Mouse (Mus musculus): Measurements from ENCODE around the gene Gjd2. TPM values are rescaled to one million over a fixed set of nuclear protein-coding genes. Genes with fewer than 3 reads are reported as not detected.

Gjd2 gene
- polyA plus RNA-seq, 1 experiment from 2014 or later: 0.04 TPM

DNA sequence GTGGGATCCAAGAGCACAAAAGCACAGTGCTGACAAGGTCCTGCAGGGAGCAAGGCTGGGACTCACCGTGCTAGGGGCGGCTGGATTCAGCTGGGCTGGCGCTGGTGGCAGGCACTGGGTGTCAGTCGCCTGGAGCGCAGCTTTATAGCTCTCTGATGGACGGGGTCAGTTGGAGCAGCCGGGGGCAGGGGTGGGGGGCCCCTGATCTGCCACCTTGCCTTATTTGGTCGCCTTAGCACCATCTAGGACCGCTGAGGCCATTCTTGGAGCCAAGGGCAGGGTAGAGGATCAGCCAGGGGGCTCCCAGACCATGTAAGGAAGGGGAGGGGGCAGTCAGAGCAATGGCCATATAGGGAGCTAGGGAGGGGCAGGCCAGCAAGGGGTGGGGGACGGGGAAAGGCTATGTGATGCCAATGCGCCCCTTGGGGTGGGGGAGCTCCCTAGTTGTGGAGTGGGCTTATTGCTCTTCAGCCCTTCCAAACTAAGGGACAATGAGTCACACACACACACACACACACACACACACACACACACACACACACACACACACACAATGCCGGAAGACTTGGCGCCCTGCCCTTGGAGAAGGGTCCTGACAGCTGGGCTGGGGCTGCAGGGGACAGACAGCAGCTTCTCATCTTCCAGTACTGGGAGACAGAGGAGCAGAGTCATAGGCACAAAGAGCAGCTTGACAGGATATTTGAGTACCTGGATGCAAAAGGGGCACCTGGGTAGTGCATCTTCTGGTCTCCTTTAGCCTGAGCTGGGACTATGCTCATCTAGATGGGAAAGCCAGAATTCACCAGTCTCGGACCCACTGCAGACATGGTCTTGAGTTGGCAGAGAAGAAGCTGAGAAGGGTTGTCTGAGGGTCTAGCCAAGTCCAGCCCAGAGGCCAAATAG, 39.5 kb upstream of the Gjd2 start, which contains the start of gene Actc1:
TSS of gene Actc1 (minus strand) at position 853 of the 903 bp plus-strand sequence.
- Histone ChIP-seq H3K9me3 (replicated peaks; ENCODE audit: low read length) (no peaks in the 10 kb centered on the region), H3K4me1 (replicated peaks; ENCODE audit: insufficient read depth, low read length) (no peaks in the 10 kb centered on the region), H3K9ac (ENCODE audit: low read depth, low read length) (no peak within 1 kb of the TSS), H3K36me3 (ENCODE audit: insufficient read depth, low read length) (no peaks in the 10 kb centered on the region), H3K4me3 (replicated peaks; ENCODE audit: low read depth, low read length) (no peak within 1 kb of the TSS), H3K27me3 (ENCODE audit: insufficient read depth, low read length) (no peaks in the 10 kb centered on the region), H3K4me2 (ENCODE audit: low read length) (peak within 1 kb of the TSS; percentile 30; the same call in 1 of the 2 replicates), H3K27ac (no peak within 1 kb of the TSS)
- TF ChIP-seq CTCF (IDR thresholded peaks at IDR 0.05; ENCODE audit: low read depth): no peak
- ATAC-seq (replicated peaks; ENCODE audit: low FRiP score, low read depth): 0 out of 2 replicates have a peak, but pooled peaks have one; percentile 33
- no peak for DNase-seq (ENCODE audit: low spot score)
- 14% methylated on average over 14 of the region's 14 CpGs for WGBS

DNA sequence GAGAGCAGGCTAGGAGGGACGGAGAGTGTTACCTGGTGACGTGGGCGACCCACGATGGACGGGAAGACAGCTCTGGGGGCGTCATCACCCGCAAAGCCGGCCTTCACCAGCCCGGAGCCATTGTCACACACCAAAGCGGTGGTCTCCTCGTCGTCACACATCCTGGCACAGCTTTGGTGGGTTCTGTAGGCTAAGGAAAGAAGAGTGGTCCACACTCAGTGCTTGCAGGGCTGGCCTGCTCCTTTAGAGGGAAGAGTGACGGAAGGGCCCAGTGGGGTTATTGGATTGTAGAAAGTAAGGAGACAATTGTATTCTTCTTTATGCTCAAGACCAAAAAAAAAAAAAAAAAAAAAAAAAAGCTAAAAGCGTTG, 38.4 kb upstream of the Gjd2 start:
- ATAC-seq (replicated peaks; ENCODE audit: low FRiP score, low read depth): no peak
- no peak for DNase-seq (ENCODE audit: low spot score)
- no peak overlapping the region for H3K4me2 ChIP-seq (ENCODE audit: low read length)
- H3K9ac ChIP-seq (ENCODE audit: low read depth, low read length): no peak overlapping the region
- 87% methylated on average over 13 of the region's 14 CpGs for WGBS
- no peak for TF ChIP-seq CTCF (IDR thresholded peaks at IDR 0.05; ENCODE audit: low read depth)
- no peaks in the 10 kb centered on the region for H3K27me3 ChIP-seq (ENCODE audit: insufficient read depth, low read length)
- no peak overlapping the region for H3K27ac ChIP-seq
- H3K36me3 ChIP-seq (ENCODE audit: insufficient read depth, low read length): no peaks in the 10 kb centered on the region
- no peak overlapping the region for H3K4me3 ChIP-seq (replicated peaks; ENCODE audit: low read depth, low read length)
- no peaks in the 10 kb centered on the region for H3K9me3 ChIP-seq (replicated peaks; ENCODE audit: low read length)
- no peaks in the 10 kb centered on the region for H3K4me1 ChIP-seq (replicated peaks; ENCODE audit: insufficient read depth, low read length)

DNA sequence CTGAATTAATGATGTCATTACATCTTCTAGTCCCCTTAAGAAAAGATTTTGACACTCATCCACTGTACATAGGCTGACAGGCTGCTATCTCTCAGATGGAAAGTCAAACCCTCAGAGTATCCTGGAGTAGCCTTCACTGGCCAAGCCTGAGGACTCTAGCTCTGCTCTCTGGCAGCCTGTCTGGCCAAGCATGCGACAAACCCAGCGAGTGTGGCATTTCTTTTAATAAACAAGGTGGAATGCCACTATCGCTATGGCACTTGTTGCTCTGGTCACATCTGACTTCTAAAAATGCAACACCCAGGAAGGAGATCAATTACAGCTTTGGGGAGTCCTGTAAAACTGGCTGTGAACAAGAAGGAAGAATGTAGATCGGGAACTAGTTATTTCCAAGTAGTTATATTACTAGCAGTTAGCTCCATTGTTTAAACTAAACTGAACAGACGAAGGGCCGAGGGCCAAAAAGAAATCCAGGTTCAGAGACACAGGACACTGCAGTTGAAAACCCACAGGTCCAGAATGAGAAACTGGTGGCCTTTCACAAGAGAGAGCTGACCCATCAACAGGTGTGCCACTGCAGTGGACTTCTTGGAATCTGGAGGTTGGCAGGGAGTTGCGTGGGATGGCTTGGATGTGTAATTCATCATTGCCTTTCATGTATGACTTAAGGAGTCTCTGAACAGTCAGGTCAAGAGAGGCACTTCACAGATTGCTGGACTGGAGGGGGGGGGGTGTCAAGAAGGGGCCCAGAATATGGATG, 37.9 kb upstream of the Gjd2 start:
- no peak for TF ChIP-seq CTCF (IDR thresholded peaks at IDR 0.05; ENCODE audit: low read depth)
- WGBS: 79% methylated on average over 7 of the region's 7 CpGs
- H3K27ac ChIP-seq: no peak overlapping the region

DNA sequence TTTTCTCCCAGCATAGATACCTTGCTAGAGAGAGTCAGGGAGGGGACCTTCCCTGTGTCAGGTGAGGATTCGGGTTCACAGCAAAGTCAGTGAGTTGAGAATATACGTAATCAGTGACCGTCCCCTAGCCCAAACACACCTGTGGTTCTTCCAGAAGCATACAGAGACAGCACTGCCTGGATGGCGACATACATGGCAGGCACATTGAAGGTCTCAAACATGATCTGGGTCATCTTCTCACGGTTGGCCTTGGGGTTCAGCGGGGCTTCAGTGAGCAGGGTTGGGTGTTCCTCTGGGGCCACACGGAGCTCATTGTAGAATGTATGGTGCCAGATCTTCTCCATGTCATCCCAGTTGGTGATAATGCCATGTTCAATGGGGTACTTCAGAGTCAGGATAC, 36.7 kb upstream of the Gjd2 start:
- Histone ChIP-seq H3K36me3 (ENCODE audit: insufficient read depth, low read length) (no peaks in the 10 kb centered on the region), H3K9me3 (replicated peaks; ENCODE audit: low read length) (no peaks in the 10 kb centered on the region), H3K4me1 (replicated peaks; ENCODE audit: insufficient read depth, low read length) (no peaks in the 10 kb centered on the region), H3K27me3 (ENCODE audit: insufficient read depth, low read length) (no peaks in the 10 kb centered on the region), H3K27ac (no peak overlapping the region), H3K9ac (ENCODE audit: low read depth, low read length) (no peak overlapping the region), H3K4me3 (replicated peaks; ENCODE audit: low read depth, low read length) (no peak overlapping the region), H3K4me2 (ENCODE audit: low read length) (no peak overlapping the region)
- ATAC-seq (replicated peaks; ENCODE audit: low FRiP score, low read depth) (no peak), DNase-seq (ENCODE audit: low spot score) (no peak)
- 93% methylated on average over 7 of the region's 7 CpGs for WGBS
- no peak for TF ChIP-seq CTCF (IDR thresholded peaks at IDR 0.05; ENCODE audit: low read depth)

More for the DNA sequence above, 37.9 kb upstream of the Gjd2 start:
- DNase-seq (ENCODE audit: low spot score): no peak
- ATAC-seq (replicated peaks; ENCODE audit: low FRiP score, low read depth): no peak
- no peak overlapping the region for H3K4me3 ChIP-seq (replicated peaks; ENCODE audit: low read depth, low read length)
- no peaks in the 10 kb centered on the region for H3K4me1 ChIP-seq (replicated peaks; ENCODE audit: insufficient read depth, low read length)
- H3K36me3 ChIP-seq (ENCODE audit: insufficient read depth, low read length): no peaks in the 10 kb centered on the region
- H3K9ac ChIP-seq (ENCODE audit: low read depth, low read length): no peak overlapping the region
- no peaks in the 10 kb centered on the region for H3K27me3 ChIP-seq (ENCODE audit: insufficient read depth, low read length)
- no peak overlapping the region for H3K4me2 ChIP-seq (ENCODE audit: low read length)
- H3K9me3 ChIP-seq (replicated peaks; ENCODE audit: low read length): no peaks in the 10 kb centered on the region

DNA sequence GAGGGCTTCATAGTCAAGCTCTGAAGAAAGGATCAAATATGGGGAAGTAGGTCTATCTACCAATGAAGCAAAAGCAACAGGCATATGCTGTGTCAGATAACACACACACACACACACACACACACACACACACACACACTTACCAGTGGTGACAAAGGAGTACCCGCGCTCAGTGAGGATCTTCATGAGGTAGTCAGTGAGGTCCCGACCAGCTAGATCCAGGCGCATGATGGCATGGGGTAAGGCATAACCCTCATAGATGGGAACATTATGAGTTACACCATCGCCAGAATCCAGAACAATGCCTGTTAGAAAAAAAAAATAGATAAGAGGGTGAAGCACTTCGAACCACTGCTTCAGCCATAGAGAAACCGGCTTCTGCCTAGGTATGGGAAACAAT, 36.0 kb upstream of the Gjd2 start:
- H3K27me3 ChIP-seq (ENCODE audit: insufficient read depth, low read length): no peaks in the 10 kb centered on the region
- 95% methylated on average over 7 of the region's 7 CpGs for WGBS
- H3K4me1 ChIP-seq (replicated peaks; ENCODE audit: insufficient read depth, low read length): no peaks in the 10 kb centered on the region
- no peak for ATAC-seq (replicated peaks; ENCODE audit: low FRiP score, low read depth)
- H3K9me3 ChIP-seq (replicated peaks; ENCODE audit: low read length): no peaks in the 10 kb centered on the region
- H3K27ac ChIP-seq: no peak overlapping the region
- H3K4me2 ChIP-seq (ENCODE audit: low read length): no peak overlapping the region
- no peaks in the 10 kb centered on the region for H3K36me3 ChIP-seq (ENCODE audit: insufficient read depth, low read length)
- no peak overlapping the region for H3K9ac ChIP-seq (ENCODE audit: low read depth, low read length)
- TF ChIP-seq CTCF (IDR thresholded peaks at IDR 0.05; ENCODE audit: low read depth): no peak
- no peak overlapping the region for H3K4me3 ChIP-seq (replicated peaks; ENCODE audit: low read depth, low read length)
- DNase-seq (ENCODE audit: low spot score): no peak

DNA sequence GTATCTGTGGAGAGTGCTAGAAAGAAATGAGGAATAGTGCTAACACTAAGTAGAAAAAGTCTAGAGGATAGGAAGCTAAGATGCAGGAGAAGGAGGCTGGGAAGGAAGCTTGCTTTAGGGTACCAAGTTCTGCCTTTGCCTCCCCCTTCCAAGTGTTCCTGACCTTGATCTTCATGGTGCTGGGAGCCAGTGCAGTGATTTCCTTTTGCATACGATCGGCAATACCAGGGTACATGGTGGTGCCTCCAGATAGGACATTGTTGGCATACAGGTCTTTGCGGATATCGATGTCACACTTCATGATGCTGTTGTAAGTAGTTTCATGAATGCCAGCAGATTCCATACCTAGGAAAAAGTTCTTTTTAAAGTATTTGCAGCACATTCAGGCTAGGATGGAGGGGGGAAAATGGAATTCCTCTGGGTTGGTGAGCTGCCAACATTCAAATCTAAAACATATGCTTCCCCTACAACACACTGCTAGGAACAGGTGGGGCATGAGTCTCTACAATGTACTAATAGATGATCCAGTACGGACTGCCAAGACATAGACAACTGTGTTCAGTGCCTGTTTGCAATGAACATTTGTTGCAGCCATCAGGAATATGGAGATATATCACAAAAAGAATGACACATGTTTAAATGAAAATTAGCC, 34.7 kb upstream of the Gjd2 start:
- Histone ChIP-seq H3K27me3 (ENCODE audit: insufficient read depth, low read length) (no peaks in the 10 kb centered on the region), H3K9ac (ENCODE audit: low read depth, low read length) (no peak overlapping the region), H3K27ac (no peak overlapping the region), H3K4me3 (replicated peaks; ENCODE audit: low read depth, low read length) (no peak overlapping the region), H3K36me3 (ENCODE audit: insufficient read depth, low read length) (no peaks in the 10 kb centered on the region), H3K4me2 (ENCODE audit: low read length) (no peak overlapping the region), H3K9me3 (replicated peaks; ENCODE audit: low read length) (no peaks in the 10 kb centered on the region), H3K4me1 (replicated peaks; ENCODE audit: insufficient read depth, low read length) (no peaks in the 10 kb centered on the region)
- 84% methylated on average over 5 of the region's 5 CpGs for WGBS
- no peak for ATAC-seq (replicated peaks; ENCODE audit: low FRiP score, low read depth)
- no peak for TF ChIP-seq CTCF (IDR thresholded peaks at IDR 0.05; ENCODE audit: low read depth)
- no peak for DNase-seq (ENCODE audit: low spot score)
